Mouse (Mus musculus): ENCODE data around the gene Srpk2.
"Not testable (repeated sequence)": the region's sequence is repeated elsewhere in the genome, so short reads cannot be mapped to it uniquely, and the experiment has no call there.

The Srpk2 gene

DNA sequence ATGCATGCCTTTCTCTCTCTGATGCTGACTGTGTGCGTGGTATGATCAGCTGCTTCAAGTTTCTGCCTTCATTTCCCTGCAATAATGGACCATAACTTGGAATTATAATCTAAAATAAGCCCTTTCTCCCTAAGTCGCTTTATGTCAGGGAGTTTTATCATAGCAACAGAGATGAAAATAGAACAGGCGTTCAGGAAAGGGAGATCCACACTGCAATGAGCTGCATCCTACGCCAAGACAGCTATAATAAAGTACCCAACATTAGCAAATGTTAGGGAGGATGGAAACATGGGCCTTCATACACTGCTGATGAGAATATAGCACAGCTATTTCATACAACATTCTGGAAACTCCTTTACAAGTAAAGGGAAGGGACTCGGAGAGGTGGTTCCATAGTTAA lies 116.2 kb downstream of the Srpk2 start:
- DNase-seq (ENCODE audit: low read depth, low spot score) = no peak

DNA sequence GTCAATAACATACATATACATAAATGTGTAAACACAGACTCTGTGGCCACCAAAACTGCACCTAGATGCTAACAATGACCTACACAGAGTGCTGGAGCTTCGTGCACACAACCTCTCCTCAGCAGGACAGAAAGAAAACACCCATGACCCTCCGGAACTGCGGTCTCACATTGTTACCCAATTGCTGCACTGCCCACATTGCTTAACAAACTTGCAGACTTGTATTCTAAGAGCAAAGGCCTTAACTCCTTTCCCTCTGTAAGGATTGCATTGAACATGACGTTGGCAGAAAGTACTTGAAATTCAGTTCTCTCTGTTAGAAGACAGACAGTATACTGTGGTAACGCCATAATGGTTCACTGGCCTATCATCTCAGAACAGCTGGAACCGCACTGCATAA lies 118.0 kb downstream of the Srpk2 start:
- DNase-seq (ENCODE audit: low read depth, low spot score) = no peak

DNA sequence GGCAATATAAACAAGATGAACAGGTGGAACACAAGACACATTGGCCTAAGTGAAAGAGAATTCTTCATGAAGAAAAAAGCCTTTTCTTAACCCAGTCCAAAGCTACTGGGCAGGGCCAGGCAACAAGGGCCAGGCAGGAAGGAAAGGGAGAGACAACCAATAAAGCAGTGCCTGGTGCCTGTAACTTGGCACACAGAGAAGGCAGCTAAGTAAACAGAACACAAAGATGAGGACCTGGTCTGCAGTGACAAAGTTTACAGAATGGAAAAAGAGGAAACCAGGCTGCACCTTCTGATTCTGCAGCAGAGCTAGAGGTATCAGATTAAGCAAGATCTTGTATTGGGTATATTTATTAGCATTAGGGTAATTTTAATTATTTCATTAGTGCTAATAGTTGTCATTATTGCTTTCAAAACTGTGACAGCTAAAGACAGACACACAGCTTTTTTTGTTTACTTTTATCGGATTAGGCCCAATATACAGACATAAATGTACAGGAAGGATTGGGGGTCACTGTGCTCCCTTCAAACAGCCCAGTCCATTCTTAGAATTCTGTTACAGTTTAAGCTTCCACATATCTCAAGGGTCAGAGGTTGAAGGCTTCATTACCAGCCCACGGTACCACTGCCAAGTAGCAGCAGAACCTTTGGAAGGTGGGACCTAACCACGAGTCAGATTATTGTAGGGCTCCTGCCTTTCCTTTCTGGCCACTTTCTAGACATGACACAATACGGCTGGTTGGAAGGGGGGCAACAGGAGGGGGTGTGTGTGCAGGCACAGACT lies 121.9 kb downstream of the Srpk2 start:
- DNase-seq (ENCODE audit: low read depth, low spot score) = no peak

DNA sequence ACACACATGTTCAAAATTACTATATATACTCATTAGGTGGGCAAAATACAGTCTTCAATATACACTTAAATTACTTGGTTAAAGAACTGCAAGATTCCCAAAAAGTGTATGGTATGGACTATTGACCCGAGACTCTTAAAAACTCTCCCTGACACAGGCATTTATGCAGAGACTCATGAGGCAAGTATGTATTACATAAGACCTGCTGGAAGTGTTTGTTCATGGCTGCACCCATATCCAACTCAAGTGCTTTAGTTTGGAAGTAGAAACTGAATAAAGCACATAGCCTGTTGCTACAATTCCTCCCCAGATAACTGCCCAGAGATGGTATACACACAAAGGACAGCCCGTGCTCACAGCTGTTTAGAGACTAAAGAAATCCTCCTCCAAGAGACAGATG lies 123.2 kb downstream of the Srpk2 start:
- no peak for DNase-seq (ENCODE audit: low read depth, low spot score)

DNA sequence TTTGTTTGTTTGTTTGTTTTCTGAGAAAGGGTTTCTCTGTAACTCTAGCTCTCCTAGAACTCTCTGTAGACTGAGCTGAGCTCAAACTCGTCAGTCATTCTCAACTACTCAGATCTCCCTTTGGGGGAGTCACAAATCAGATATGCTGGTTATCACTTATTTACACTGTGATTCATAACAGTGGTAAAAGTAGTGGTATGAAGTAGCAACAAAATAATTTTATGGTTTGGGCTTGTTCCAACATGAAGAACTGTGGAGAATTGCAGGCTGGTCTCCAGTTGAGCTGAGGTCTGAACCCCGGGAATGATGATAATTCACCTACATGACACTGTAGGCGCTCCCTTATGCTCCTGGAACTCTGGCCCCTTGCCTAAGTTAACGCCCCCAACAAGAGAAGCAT lies 124.2 kb downstream of the Srpk2 start:
- DNase-seq (ENCODE audit: low read depth, low spot score) = no peak

DNA sequence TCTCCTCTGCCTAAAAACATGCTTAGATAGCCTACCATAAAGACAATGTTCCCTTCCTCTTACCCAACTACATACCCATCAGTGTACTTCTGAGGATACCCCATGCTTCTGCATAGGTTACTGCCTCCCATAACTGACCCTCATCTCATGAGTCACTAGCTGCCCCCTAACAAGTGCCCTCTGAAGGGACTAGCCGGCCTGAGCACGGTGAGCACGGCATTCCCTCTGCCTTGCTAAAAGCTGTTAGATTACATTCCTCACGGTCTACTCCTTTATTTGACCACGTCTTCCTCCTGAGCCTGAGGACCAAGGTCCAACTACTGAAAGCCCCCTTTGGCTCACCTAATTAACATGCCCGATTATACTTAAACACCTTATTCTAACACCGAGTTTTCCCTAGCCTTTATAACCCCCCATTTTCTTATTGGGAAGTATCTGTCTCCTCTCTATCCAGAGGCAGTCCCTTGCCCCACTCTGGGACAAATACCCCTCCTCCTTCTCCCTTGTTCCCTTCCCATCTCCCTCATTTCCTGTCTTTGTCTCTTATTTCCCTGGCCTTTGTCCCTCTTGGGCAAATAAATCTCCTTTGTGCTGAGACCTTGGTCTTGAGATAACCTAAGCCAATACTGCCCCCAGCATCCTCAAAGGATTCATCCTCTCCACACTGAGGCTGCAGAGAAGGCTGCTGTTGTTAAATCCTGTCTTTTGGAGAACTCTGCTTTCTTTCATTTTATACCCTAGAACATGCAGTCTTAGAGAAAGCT lies 128.2 kb downstream of the Srpk2 start:
- DNase-seq (ENCODE audit: low read depth, low spot score) = no peak

DNA sequence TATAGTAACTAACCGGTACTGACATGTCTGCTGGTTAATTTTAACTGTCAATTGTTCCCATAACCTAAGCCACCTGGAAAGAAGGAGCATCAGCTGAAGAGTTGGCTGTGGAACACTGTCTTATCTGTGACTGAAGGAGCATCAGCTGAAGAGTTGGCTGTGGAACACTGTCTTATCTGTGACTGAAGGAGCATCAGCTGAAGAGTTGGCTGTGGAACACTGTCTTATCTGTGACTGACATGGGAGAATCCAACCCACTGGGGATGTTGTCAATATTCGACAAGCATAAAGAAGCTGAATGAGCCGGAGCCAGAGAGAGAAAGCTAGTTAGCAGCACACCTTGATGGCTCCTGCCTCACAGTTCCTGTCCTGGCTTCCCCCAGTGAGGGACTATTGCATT lies 131.1 kb downstream of the Srpk2 start:
- DNase-seq (ENCODE audit: low read depth, low spot score) = not testable (repeated sequence)

DNA sequence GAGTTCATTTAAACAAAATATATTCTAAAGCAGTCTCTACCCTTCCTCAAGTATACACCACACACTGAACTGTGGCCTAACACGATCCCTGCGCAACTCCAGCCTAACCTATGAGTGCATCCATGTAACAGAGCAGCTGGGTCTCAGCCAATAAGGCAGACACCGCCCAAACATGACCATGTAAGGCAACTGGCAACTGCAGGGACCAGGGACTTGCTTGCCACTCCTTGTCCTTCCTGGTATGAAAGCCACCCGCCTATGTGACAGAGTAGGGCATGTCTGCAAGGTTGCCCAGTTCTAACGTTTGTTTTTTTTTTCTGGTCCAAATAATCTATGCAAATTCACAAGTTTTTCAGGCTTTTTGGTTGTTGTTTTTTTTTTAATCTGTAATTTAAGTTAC lies 132.7 kb downstream of the Srpk2 start:
- DNase-seq (ENCODE audit: low read depth, low spot score) = no peak

DNA sequence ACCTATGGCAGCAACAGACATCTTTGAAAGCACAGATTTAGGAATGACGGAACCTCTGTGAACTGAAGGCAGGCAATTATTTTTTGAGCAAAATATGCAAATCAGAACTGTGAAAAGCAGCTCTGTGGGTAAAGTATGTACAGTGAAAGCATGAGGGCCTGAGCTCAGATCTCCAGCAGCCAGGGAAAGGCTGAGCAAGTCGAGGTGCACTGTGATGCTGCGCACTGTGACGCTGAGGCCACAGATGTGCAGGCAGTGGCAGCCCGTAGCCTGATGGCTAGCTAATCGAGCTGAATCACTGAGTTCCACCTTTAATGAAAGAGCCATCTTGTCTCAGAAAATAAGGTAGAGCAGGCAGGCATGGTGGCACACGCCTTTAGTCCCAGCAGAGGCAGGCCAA lies 148.7 kb downstream of the Srpk2 start:
- DNase-seq (ENCODE audit: low read depth, low spot score) = no peak

DNA sequence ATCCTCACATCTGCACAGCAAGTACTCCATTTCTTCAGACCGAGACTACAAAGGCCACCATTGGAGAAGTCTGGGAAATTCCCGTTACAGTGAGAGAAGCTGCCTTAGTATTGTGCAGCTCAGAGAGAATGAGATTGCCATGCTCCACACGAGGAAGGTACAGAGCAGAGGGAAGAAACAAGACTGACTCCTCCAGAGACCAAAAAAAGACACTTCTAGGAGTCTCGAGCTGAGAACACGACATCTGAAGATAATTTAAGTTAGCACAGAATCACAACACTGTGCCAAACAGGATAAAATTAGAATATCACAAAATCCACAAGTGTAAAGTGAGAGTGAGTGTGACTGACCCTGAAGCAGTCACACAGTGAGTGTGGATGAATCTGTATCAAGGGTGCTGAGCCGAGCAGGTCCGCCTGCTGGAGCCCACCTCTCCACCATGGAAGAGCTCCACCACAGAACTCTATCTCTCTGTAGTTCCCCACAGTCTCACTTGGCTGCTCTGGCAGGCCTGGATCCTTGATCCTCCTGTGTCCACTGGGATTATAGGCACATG lies 152.8 kb downstream of the Srpk2 start:
- DNase-seq (ENCODE audit: low read depth, low spot score) = no peak

DNA sequence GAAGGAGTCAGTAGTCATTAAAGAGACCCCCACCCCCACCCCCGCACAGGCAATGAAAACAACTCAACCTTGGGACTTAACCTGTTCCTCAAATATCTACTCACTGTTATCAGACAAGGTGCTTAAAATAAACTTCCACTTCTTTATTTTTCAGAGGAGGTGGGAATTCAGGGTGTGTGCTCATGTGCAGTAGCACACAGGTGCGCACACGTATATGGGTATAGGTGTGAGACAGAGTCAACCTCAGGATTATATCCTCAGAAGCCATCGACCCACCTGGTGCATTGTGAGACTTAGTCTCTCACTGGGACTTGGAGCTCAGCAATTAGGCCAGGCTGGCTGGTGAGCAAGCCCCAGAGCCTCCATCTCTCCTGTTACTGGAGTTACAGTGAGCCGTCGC lies 153.3 kb downstream of the Srpk2 start:
- DNase-seq (ENCODE audit: low read depth, low spot score) = no peak

DNA sequence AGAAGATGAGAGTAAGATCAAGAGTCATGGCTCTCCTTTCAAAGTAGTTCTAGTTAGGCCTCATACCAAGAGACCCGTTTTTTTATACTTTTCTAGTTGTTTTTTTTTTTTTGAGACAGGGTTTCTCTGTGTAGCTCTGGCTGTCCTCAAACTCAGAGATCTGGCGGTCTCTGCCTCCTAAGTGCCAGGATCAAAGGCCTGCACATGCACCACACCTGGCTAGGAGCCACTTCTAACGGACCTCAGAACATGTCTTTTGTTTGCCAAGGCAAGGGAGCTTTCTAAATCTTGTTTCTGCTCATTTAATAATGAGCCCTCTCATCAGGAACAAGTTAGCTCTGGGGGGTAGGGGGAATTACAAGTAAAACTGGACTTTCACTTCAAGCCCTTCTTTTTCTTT lies 159.8 kb downstream of the Srpk2 start:
- no peak for DNase-seq (ENCODE audit: low read depth, low spot score)

DNA sequence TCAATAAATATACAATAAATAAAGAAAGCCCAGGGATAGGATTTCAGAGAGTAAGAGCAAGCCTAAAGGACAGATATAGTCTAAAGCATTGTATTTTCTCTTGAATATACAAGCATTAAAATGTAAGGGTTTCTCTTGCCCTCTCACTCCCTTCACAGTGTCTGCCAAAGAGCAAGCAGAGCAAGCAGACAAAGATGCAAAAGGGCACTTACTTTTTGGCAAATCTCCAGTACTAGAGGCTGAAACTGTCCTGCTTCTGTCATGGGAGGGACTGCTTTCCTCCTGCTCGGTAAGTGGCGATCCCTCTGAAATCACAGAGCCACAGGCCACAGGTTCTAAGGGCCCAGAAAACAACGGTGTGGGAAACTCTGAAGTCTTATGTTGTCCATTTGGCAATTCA lies 160.5 kb downstream of the Srpk2 start:
- DNase-seq (ENCODE audit: low read depth, low spot score) = no peak

DNA sequence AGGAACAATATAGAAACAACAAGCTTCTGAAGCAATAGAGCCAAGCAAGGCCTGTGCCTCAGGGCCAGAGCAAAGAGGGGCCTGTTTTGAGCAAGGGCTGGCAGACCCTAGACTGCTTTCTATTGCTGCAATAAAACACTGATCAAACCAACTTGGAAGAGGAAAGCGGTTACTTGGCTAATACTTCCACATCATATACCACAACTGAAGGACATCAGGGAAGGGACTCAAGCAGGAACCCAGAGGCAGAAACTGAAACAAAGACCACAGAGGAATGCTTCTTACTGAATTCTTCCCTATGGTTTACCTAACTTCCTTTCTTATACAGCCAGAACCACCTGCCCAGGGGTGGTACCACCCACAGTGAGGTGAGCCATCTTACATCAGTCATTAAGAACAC lies 162.8 kb downstream of the Srpk2 start:
- DNase-seq (ENCODE audit: low read depth, low spot score) = no peak

DNA sequence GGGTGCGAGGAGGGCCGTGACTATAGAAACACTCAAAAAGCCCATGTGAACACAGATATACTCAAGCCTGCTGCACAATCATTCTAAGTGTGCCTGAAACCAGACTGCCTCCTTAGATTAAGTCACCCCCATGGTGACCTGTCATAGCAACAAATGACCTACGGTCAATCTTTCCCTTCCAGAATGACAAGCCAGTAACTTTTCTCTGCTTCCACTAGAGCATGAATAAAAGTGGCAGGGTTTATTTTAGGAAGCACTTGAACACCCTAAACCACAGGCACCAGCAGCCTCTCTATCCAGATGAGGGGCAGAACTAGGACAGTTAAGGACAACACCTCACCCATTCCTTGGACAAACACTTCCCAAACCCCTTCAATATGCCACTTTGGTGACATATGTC lies 164.7 kb downstream of the Srpk2 start:
- DNase-seq (ENCODE audit: low read depth, low spot score) = no peak

DNA sequence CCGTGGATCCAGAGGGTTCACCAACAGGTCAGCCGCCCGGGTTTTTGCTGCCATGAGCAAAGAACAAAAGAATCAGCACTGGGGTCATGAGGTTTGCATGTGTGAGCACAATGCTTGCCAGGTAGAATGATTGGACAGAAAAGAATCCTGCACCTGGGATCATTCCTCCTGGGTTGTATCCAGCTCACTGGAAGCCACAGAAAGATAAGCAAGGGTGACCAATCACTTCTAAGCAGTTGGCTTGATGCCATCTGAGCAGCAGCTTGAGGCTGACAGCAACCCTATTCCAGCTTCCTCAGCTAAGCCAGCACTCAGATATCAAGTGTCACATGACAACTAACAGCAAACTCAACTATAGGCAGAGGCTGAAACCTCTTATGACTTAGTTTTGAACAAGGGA lies 165.7 kb downstream of the Srpk2 start:
- DNase-seq (ENCODE audit: low read depth, low spot score) = no peak

DNA sequence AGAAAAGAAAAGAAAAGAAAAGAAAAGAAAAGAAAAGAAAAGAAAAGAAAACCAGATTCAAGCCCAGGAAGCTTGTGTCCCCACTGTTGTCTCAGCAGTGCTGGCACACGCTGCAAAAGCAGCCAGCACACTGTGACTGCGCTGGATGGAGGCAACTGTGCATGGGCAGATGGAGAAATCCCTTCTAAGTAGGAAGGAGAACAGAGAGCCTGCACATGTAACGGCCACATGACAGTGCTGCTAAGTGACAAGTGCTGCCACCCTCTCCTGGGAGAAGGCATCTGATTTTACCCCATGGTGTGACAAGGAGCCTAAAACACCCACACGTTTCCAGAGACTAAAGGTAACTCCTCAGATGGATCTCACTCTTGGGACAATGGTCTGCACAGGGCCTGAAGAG lies 166.6 kb downstream of the Srpk2 start:
- DNase-seq (ENCODE audit: low read depth, low spot score) = no peak

DNA sequence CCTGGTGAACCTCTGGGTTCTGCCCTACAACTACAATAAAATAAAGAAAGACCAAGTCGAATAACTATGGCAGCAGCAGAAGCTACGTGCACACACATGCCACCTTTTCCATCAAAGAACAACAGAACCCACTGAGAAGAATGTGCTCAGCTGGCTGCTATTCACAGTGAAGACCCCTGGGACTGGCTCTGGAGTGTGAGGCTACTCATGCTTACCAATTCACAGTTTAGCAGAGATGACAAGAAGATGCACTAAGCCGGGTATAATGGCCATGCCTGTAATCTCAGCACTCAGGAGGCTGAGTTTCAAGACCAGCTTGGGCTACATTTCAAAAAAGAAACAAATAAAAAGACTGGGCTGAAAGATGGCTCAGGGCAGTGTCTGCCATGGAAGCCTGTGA lies 167.5 kb downstream of the Srpk2 start:
- no peak for DNase-seq (ENCODE audit: low read depth, low spot score)

DNA sequence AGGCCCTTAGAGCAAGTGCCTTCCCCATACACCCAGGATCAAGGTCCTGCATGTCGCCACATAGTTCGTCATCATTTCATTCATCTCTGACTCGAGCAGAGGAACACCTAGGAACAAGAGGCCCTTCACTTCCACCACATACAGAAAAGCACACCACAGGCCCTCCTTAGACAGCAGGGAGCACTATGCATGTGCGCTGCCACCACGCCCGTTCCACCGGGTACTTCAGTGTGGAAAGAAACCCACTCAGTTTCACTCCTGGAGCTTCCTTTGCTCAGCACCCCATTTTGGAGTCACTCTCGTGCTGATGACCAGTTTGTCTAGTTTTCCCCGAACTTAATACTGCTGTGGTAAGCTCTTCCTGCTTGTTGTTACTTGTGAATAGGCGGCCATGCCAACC lies 169.4 kb downstream of the Srpk2 start:
- no peak for DNase-seq (ENCODE audit: low read depth, low spot score)

DNA sequence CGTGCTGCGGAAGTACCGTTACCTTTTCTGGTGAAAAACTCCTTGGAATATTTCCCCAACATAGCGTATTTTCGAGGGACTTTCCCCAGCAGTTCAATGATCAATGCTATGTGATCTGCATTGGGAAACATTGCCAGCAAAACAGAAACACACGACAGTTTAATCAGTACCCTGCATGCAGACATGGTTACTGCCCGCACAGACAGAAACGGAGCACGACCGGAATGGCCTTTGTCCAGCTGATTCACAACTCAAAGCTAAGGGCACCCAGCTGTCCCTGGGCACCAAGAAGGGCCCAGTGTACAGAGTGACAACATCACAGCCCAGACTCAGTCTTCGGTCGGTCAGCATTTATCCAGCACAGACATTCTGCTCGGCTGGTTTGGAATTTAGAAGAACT lies 170.9 kb downstream of the Srpk2 start:
- DNase-seq (ENCODE audit: low read depth, low spot score) = no peak

DNA sequence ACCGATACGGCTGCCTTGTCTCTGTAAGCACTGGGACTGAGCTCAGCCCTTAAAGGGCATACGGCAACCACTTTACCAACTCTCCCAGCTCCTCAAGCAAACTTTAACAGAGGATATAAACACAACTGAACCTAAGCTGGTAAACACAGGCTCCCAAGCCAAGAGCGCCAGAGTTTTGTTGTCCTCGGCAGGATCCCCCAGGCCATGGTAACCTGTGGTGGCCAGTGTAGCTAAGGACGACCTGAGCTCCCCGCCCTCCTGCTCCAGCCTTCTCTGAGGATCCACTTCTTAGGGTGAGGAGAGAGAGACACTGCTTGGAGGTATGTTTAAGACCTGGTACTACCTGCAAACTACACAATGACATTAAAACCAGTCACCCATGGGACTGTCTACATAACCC lies 171.9 kb downstream of the Srpk2 start:
- no peak for DNase-seq (ENCODE audit: low read depth, low spot score)

DNA sequence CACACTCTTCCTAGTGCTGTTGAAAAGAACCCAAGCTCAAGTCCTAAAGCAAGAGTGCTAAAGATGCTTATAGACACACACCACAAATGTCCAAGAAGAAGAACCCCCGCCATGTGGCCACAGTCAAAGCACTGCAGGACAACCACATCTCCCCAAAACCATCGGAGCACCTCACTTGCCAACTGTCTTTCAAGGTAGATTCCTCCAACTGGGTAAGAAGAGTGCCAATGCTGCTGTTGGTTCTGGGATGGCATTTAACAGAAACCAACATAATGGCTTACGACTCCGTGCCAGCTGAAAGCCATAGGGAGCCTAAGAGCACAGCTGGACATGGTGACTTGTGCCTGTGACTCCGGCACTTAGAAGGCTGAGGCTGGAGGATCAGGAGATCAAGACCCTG lies 173.0 kb downstream of the Srpk2 start:
- DNase-seq (ENCODE audit: low read depth, low spot score) = no peak

DNA sequence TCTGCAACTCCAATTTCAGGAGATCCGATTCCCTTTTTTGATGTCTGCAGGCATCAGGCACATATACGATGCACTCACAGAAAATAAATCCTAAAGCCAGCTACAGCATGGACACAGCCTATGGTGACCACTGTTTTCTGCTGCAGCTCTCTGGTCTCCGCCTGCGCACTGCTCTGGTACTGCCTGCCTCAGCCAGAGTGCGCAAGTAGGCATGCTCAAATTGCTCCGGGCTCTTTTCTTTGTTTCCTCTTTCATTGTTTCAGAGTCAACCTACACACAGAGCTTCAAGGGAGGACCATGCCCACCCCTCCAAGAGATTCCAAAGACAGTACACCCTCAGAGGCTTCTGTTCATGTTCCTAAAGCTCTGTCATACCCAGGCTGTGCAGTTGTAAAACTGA lies 175.8 kb downstream of the Srpk2 start:
- no peak for DNase-seq (ENCODE audit: low read depth, low spot score)

Measured in WW6 (cell line).